Mouse (Mus musculus) heart, postnatal 0 days (tissue): ENCODE data around the gene Ogdh.

ENCODE experiments used
- CTCF ChIP-seq: IDR thresholded peaks from 2 replicates; pipeline ENCODE4 v1.5.1; 2016; ENCODE audit warnings: antibody characterized with exemption, control low read depth, low read depth
- EP300 ChIP-seq: IDR thresholded peaks from 2 replicates; pipeline ENCODE4 v1.6.1; 2016; ENCODE audit warnings: antibody characterized with exemption, low read depth

DNA sequence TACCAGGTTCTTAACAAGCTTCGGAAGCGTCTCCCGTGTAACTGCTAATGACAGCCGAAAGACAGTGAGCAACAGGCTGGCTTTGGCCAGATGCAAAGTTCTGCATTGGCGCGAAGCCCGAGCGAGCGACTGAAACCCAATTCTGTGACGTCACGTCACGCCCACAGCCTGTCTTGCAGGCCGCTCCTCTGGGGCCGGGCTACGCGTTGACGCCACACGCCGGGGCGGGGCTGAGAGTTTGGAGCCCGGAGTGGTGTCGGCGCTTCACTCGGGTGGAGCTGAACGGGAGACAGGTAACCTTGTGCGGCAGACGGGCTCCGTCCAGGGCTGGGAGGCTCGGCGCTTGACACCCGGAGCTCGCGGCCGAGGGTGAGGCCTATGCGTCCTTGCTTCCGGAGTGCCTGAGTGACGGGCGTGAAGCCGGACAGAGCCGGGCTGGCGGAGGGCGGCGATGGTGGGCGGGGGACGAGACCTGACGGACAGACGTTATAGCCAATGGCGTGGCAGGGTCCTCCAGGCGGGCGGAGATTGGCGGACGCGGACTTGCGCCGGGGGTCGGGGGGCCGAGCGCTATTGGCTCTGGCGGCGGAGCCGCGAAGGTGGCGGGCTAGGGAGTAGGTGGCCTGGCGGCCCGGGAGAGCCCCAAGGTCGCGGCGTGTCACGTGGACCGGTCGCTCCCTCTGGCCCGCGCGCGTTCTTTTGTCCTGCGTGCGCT lies at the start of gene Ogdh:
- TF ChIP-seq CTCF (no peak), EP300 (peak; percentile 64; the same call in 1 of the 2 replicates)
